Mouse (Mus musculus): ENCODE data around the gene Olfr1298. TPM values are rescaled to one million over a fixed set of nuclear protein-coding genes. Genes with fewer than 3 reads are reported as not detected.

The Olfr1298 gene
- not detected in 2 replicates for polyA plus RNA-seq (2015; fragmentation: Nextera tagmentation; extraction: Ambion mirVana)

DNA sequence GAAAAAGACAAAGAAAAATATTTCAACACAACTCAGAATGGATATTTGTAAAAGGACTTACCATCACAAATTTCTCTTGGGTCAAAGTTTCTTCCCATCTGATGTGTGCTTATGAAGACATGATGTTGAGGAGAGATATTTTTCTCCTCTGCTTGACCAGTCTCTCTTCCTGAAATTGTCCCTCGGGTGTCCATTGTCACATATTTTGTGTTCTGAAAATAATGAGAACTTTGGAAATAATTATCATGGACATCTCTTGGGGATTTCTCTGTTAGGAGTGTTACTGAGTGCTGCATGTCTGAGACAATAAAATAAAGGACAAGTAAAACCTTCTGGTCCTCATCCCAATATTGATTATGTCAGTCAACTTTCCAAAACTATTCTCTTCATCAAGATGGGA lies at the start of gene Olfr1298:
Olfr1298 (minus strand) TSS at position 101 of the 400 bp plus-strand sequence.
- ATAC-seq (ENCODE audit: insufficient read depth, low FRiP score, low read depth) = no peak
- no peaks in the 10 kb centered on the region for H3K4me1 ChIP-seq
- H3K9ac ChIP-seq = no peak within 1 kb of the TSS
- no peaks in the 10 kb centered on the region for H3K36me3 ChIP-seq
- no peak within 1 kb of the TSS for H3K4me2 ChIP-seq
- WGBS = 77% methylated on average over 1 of the region's 1 CpGs
- H3K4me3 ChIP-seq (replicated peaks) = no peak within 1 kb of the TSS
- H3K9me3 ChIP-seq = no peaks in the 10 kb centered on the region
- H3K27ac ChIP-seq = no peak within 1 kb of the TSS
- no peaks in the 10 kb centered on the region for H3K27me3 ChIP-seq (replicated peaks)

GRCm38 (mm10) chr2:111661119-111661518 lies 12.1 kb upstream of the Olfr1298 start, which contains the start of gene Olfr1299:
Gene Olfr1299, plus strand, starts transcription at chr2:111661419.
- Histone ChIP-seq H3K4me2 (no peak within 1 kb of the TSS), H3K36me3 (no peaks in the 10 kb centered on the region), H3K27me3 (replicated peaks) (no peaks in the 10 kb centered on the region), H3K4me1 (no peaks in the 10 kb centered on the region), H3K9me3 (no peaks in the 10 kb centered on the region), H3K9ac (no peak within 1 kb of the TSS), H3K27ac (no peak within 1 kb of the TSS), H3K4me3 (replicated peaks) (no peak within 1 kb of the TSS)
- 76% methylated on average over 4 of the region's 4 CpGs for WGBS
- ATAC-seq (ENCODE audit: insufficient read depth, low FRiP score, low read depth) = no peak

DNA sequence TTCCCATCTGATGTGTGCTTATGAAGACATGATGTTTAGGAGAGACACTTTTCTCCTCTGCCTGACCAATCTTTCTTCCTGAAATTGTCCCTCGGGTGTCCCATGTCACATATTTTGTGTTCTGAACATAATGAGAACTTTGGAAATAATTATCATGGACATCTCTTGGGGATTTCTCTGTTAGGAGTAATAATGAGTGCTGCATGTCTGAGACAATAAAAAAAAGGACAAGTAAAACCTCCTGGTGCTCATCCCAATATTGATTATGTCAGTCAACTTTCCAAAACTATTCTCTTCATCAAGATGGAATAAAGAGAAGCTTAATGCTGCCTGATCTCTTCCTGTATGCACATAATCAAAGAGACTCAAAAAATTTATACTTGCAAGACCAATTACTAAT lies 22.6 kb downstream of the Olfr1298 start, which contains the start of gene Olfr1297:
Olfr1297 (minus strand) TSS at position 101 of the 400 bp plus-strand sequence.
- no peaks in the 10 kb centered on the region for H3K27me3 ChIP-seq (replicated peaks)
- H3K4me2 ChIP-seq = no peak within 1 kb of the TSS
- 79% methylated on average over 1 of the region's 1 CpGs for WGBS
- H3K36me3 ChIP-seq = no peaks in the 10 kb centered on the region
- H3K27ac ChIP-seq = no peak within 1 kb of the TSS
- no peaks in the 10 kb centered on the region for H3K9me3 ChIP-seq
- no peaks in the 10 kb centered on the region for H3K4me1 ChIP-seq
- no peak for ATAC-seq (ENCODE audit: insufficient read depth, low FRiP score, low read depth)
- no peak within 1 kb of the TSS for H3K4me3 ChIP-seq (replicated peaks)
- no peak within 1 kb of the TSS for H3K9ac ChIP-seq

Other genes with a start within 250 kb of the Olfr1298 start
- gene Olfr1286, start 226.1 kb downstream of the Olfr1298 start, polyA plus RNA-seq (2015; fragmentation: Nextera tagmentation; extraction: Ambion mirVana) = not detected in 2 replicates
- gene Olfr1287, start 200.1 kb downstream of the Olfr1298 start, polyA plus RNA-seq (2015; fragmentation: Nextera tagmentation; extraction: Ambion mirVana) = not detected in 2 replicates
- not detected in 2 replicates for gene Olfr1288, start 175.1 kb downstream of the Olfr1298 start, polyA plus RNA-seq (2015; fragmentation: Nextera tagmentation; extraction: Ambion mirVana)
- not detected in 2 replicates for gene Olfr1289, start 168.4 kb downstream of the Olfr1298 start, polyA plus RNA-seq (2015; fragmentation: Nextera tagmentation; extraction: Ambion mirVana)
- gene Olfr1290, start 155.4 kb downstream of the Olfr1298 start, polyA plus RNA-seq (2015; fragmentation: Nextera tagmentation; extraction: Ambion mirVana) = not detected in 2 replicates
- not detected in 2 replicates for gene Olfr1291-ps1, start 152.0 kb downstream of the Olfr1298 start, polyA plus RNA-seq (2015; fragmentation: Nextera tagmentation; extraction: Ambion mirVana)
- gene Olfr1293-ps, start 124.0 kb downstream of the Olfr1298 start, polyA plus RNA-seq (2015; fragmentation: Nextera tagmentation; extraction: Ambion mirVana) = not detected in 2 replicates
- gene Olfr1294, start 108.9 kb downstream of the Olfr1298 start, polyA plus RNA-seq (2015; fragmentation: Nextera tagmentation; extraction: Ambion mirVana) = not detected in 2 replicates
- gene Olfr1295, start 79.5 kb downstream of the Olfr1298 start, polyA plus RNA-seq (2015; fragmentation: Nextera tagmentation; extraction: Ambion mirVana) = not detected in 2 replicates
- not detected in 2 replicates for gene Olfr1297, start 22.7 kb downstream of the Olfr1298 start, polyA plus RNA-seq (2015; fragmentation: Nextera tagmentation; extraction: Ambion mirVana)
- not detected in 2 replicates for gene Olfr1299, start 12.2 kb upstream of the Olfr1298 start, polyA plus RNA-seq (2015; fragmentation: Nextera tagmentation; extraction: Ambion mirVana)
- gene Olfr1301, start 101.8 kb upstream of the Olfr1298 start, polyA plus RNA-seq (2015; fragmentation: Nextera tagmentation; extraction: Ambion mirVana) = not detected in 2 replicates
- gene Olfr1302, start 128.2 kb upstream of the Olfr1298 start, polyA plus RNA-seq (2015; fragmentation: Nextera tagmentation; extraction: Ambion mirVana) = not detected in 2 replicates
- not detected in 2 replicates for gene Olfr1303, start 171.1 kb upstream of the Olfr1298 start, polyA plus RNA-seq (2015; fragmentation: Nextera tagmentation; extraction: Ambion mirVana)
- not detected in 2 replicates for gene Olfr1305, start 227.9 kb upstream of the Olfr1298 start, polyA plus RNA-seq (2015; fragmentation: Nextera tagmentation; extraction: Ambion mirVana)

All from stomach, embryonic 15.5 days (tissue).